Mouse (Mus musculus) B cell, adult 2 months (primary cell): ENCODE measurements around the gene Pcgf1.

Experiments used
- DNase-seq, 2 experiments: peaks; one replicate each; pipeline ENCODE4 v3.0.0; 2022

Pcgf1 gene

DNA sequence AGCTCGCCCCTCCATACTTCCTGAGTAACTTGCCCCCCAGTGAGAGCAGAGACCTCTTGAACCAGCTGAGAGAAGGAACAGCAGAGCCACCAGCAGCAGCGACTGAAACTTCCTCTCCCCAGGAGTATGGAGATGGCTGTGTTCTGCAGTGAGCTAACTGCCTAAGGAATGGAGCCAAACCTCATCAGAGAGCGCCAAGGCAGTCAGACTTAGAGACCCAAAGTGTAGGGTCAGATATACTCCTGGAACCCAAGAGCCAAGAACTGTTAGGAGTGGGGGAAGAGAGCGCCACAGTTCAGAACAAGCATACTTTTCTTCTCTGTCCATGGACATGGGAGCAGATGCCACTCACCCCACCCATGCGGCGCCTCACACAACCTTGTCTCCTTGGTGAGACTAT, 11.2 kb upstream of the Pcgf1 start:
- no peak for DNase-seq

DNA sequence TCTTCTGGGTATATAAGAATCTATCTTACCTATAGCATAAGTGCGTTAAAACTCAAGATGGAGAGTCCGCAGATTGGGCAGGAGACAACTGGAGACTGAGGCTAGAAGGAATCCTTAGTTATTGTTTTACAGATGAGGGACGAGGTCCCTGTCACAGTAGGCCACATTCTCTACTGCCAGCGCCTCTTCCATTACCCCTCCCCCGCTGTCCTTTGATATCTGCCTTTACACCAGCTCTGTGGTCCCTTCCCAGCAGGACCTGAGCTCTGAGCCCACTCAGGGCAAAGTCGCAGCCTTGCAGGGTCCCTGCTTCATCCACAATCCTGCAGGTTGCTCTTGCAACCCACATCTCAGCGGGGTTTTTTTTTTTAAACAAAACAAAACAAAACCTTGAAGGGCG, 9.4 kb upstream of the Pcgf1 start:
- no peak for DNase-seq

DNA sequence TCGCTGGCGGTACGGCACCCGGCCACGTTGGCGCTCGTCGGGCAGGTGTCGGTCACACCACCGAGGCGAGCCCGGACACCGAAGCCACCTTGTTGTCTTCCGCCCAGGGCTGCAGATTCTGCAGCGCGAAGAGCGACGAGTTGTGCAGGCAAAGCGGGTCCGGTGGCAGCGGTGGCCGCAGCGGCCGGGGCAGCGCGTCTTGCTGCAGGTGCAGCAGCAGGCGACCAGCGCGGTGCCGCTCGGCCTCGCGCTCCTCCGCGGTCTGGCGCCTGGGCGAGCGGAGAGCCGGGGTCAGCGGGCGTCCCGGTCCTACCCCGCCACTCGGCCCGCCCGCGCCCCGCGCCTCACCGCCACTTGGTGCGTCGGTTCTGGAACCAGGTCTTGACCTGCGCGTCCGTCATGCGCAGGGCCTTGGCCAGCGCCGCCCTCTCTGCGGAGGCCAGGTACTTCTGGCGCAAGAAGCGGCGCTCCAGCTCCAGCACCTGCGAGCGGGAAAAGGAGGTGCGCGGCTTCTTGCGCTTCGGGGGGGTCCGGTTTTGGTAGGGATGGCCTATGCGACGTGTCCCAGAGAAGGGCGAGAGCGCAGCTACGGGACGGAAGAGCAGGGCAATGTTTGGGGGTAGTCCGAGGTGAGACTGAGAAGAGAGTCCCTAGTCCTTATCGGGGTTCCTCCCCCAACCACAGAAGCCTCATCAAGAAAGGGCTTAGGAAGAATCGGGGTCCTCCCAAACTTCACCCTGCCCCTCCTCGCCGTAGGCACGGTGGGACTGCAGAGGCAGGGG, 8.8 kb upstream of the Pcgf1 start:
- peak; percentile 28 to 51 for DNase-seq

DNA sequence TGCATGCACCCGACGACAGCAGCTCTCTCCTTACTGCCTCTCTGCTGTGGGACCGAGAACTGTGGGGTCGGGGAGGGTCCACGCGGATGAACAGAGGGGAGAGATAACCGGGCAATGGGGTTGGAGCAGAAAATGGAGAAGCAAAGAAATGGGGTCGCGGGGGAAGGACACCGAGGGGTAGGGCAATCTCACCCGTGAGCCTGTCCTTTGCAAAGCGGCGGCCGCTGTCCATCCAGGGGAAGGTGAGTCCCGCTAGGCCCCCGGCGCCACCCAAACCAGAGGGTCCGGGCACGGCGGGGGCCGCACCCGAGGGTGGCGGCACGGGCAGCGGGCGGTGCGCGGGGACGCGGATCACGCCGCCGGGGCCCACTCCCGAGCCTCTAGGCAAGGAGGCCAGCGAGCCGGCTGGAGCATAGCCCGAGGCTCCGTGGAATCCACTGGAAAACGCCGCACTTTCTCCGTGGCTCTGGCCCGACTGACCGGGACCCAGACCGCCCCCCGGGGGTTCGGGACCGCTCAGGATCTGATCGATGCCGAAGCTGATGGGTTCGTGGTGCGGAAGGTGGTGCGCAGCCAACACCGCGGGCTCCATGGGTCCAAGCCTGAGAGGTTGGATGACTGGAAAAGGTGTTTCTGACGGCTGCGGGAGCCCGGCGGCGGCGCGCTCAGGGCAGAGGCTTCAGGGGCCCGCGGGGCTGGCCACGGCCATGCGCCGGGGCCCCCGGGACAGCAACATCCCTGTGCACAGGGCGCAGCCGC, 8.0 kb upstream of the Pcgf1 start:
- peak; percentile 37 to 46 for DNase-seq

DNA sequence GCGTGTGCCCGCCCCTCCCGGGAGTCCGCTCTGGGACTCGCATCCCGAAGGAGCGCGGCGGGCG, 7.6 kb upstream of the Pcgf1 start, which contains the start of gene Tlx2:
Gene Tlx2 (minus strand): TSS at position 47 of the 64 bp plus-strand sequence.
- no peak for DNase-seq

DNA sequence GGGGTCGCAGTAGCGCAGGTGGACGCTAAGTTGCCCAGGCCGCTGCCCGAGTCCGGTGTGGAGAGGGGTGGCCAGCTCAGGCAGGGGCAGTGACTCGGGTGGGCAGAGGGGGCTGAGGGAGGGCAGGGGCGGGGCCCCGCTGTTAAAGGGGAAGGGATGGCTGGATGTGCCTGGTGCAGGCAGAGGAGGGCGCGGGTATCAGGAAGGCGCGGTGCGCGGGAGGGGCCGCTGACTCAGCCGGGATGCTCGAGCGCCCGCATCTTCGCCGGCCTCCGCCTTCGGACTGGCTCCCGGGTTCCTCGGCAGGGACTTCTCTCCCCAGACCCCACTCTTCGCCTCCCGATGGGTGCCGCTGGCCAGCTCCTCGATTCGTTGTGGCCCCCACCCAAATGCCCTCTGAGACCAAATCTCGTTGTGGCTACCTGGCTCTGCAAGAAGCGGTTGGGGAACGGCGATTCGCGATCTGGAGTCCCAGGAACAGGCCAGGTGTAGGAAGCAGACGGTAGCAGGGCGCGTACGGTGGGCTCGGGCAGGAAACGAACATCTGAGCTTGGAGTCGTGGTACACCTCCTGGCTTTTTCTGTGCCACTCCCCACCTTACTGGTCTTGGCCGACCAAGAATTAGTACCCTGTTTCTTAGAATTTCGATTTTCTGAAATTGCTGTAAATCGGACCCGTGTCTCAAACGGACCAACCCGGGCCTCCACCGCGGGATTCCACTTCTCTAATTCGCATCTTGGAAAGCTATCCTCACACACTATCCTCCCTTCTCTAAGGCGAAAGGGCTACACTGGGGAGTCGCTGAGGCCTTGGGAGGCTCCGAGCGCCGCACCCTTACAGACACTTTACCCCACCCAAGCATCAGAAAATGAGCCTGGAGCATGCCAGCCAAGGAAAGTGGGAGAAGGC, 7.1 kb upstream of the Pcgf1 start:
- peak; percentile 58 to 71 for DNase-seq

DNA sequence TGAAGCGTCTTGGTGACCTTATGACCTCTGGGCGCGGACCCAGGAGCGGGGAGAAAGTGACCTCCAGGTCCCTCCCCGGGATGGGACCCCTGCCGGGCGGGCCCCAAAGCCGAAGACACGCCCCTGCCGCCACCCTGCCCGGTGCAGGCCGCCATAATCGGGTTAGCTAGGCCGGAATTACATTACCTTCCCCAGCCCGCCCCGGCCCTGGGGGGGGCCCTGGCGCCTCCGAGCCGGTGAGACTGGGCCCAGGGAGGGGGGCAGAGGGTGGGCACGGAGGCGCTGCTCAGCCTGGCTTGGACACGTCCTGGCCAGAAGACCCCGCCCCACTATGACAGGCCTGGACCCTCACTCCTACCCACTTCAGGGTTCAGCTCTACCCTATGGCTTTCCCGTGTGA, 6.4 kb upstream of the Pcgf1 start:
- DNase-seq = peak; percentile 32 to 52

DNA sequence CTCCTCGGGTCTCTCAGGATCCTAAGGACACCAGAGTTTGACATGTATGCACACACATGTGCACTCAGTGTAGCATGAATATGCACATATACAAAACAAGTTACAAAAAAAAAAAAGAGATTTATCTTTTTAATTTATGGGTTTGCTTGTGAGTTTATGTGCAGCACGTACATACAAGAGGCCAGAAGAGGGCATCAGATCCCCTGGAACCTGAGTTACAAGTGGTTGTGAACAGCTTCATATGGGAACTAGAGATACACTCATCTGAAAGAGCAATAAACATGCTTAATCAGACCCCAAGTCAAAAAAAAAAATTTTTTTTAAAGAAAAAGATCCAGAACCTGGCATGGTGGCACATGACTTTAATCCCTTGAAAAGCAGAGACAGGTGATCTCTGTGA, 2.7 kb upstream of the Pcgf1 start:
- peak in 1 of 2 experiments; percentile 42 for DNase-seq

DNA sequence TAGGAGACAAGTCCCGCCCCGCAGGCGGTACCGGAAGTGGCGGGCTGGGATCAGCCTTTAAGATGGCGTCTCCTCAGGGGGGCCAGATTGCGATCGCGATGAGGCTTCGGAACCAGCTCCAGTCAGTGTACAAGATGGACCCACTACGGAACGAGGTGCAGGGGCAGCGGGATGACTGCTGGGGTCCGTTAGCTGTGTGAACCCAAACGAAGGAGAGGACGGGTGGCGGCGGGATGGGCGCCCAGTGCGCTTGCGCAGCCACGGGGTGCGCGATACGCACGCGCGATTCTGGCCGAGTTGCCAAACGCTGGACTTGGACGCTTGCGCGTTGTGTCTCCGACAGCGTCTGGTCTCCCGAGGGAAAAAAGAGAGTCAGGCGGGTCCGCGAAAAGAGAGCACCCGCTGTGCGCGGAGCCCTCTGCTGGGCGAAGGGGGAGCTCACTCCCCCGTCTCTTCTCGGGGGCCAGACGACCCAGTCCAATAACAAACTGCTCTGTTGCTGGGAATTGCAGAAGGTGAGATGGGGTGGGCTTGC, 722 bp downstream of the Pcgf1 start:
- DNase-seq = peak; percentile 100

DNA sequence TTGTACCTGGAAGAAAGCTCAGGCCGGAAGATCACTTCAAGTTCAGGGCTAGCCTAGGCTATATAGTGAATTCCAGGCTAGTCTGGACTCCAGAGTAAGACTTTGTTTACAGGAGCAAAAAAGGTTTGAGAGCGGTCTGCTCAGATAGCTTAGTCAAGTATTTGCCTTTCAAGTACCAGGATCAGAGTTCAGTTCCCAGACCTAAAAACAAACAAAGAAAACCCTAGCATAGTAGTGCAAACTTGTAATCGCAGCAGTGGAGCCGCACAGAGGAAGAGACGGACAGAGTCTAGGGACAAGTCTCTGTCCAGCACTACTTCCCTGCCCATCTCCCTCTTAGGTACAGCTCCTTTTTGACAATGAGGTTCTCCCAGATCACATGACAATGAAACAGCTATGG, 2.5 kb downstream of the Pcgf1 start:
- DNase-seq = no peak

DNA sequence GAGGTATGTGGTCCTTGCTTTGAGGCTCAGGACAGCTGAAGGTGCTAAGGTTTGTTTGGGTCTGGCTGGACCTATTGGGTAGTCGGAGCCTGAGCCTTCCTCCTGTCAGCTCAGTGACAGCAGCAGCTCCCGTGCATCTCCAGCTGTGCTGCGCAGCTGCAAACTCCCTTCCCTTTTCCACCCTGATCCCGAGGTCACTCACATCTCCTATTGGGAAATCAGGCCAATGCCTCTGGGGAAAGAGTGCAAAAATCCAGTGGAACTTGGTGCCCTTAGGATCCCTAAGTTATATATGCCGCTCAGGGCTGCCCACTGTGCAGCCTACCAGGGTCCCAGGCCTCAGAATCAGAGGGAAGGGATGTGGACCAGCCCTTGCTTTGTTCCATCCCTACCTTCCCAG, 5.8 kb downstream of the Pcgf1 start:
- DNase-seq = no peak

DNA sequence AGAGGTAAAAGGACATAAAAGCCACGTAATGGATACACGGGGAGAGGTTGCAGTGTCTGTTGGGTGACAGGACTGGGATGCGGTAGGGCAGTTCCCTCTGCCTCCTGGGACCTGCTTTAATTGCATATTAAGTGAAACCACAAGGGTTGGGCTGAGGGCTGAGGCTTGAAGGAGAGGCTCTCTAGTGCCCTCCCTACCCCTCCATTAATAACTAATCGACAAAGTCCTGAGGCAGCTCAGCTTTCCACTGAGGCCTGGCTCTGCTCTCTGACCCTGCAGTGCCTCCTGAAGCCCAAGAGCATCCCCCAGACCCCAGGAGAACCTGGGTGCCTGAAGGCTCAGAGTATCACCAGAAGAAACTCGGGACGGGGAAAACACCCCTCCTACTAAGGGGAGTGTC, 6.8 kb downstream of the Pcgf1 start:
- DNase-seq = no peak

DNA sequence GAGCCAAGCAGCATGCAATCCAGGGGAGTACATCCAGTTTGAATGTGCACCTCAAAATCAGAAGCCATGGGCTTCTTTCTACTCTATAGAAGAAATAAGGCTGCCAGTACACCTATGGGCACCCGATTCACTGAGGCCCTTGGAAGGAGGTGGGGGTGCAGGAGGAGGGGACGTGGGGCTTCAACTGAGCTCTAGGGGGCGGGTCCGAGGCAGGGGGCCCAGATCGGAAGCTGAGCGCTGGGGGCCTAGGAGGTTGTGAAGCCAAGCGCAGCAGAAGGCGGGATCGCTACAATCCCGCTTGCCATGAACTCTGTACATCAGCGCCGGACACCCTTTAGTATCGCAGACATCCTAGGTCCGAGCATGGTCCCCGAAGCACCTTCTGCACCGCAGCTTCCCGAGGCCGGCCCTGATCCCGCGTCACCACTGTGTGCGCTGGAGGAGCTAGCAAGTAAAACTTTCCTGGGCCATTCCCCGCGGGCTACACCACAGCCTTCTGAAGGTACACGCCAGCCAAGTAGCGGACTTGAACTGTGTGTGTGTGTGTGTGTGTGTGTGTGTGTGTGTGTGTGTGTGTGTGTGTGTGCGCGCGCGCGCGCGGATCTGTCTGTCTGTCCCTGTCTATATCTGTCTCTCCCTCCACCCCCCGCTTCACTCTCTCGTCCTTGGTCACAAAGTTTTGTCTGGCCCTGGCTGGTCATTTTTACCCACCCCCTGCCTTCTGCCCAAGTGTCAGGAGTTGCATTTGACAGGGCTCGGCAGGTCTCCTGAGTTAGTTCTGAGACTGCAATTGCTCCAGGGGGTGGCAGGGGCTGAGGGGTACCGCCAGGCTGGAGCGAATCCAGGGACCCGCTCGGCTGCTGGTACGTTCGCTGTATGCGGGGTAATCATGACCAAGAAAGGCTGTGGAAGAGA, 8.7 kb downstream of the Pcgf1 start, which contains the start of gene Lbx2:
Gene Lbx2 (plus strand): TSS at position 247 of the 915 bp plus-strand sequence.
- DNase-seq = peak in 1 of 2 experiments; percentile 14

DNA sequence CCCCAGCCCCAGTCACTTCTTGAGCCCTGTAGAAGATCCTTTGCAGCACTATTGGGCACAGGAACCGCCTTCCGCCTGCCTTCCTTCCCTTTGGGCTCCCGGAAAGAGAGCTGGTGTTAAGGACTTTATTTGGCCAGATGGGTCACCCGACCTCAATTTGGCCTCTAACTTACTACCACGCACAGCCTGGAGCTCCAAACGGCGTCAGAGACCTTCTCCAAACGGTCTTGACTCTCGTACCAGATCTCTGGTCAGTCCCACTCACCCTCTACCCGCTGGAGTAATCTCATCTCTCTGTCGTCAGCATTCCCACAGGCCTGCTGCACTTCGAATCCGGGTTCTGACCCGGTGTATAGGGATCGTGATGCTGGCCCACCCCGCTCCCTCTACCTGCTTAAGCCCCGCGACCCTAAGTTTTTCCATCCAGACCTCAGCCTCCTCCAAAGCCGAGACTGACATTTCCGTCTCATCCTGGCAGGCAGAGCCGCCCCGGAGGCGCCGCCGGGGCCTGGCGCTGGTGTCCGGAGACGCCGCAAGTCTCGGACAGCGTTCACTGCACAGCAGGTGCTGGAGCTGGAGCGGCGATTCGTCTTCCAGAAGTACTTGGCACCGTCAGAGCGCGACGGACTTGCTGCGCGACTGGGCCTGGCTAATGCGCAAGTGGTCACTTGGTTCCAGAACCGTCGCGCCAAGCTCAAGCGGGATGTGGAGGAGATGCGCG, 9.7 kb downstream of the Pcgf1 start:
- DNase-seq = no peak

DNA sequence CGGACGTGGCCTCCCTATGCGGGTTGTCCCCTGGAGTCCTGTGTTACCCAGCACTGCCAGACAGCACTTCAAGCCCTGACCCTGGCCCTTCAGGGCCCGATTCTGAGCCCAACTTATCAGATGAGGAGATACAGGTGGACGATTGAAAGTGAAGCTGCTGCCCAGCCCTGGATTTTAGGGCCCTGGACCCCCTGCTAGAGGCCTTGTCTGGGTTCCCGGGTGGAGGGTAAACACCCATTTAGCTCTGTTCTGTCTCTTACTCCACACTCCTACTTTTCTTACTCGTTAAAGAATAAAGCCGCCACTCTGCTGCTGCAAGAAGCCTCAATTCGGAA, 10.2 kb downstream of the Pcgf1 start:
- DNase-seq = no peak

DNA sequence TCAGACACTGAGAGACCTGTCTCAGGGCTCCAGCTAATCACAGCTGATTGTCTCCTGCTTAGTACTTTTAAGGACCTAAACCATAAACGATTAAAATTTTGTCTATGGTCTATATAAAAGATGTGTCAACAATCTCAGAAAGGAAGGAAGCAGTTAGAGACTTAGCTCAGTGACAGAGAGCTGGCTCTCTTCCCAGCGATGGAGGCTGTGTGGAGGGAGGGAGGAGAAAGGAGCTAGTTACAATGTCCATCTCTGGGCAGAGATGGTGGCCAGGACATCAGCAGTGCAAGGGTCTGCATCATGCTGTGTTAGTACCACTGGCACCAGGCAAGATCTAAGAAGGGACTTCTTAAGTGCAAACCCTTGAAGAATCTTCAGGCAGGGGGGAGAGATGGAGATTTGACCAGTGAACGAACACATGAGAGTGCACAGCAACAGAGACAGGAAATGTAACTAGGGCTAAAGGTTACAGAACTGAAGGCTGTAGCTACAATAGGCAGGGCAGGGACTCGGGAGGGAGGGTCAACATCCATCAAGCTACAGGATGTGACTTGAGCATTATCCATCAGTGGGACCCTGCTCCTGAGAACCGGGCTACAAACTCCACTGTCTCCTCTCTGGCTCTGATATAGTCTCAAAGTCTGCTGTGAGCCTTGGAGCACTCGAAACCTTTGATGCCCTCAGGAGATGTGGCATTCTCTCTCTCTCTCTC, 14.9 kb downstream of the Pcgf1 start:
- DNase-seq = no peak

DNA sequence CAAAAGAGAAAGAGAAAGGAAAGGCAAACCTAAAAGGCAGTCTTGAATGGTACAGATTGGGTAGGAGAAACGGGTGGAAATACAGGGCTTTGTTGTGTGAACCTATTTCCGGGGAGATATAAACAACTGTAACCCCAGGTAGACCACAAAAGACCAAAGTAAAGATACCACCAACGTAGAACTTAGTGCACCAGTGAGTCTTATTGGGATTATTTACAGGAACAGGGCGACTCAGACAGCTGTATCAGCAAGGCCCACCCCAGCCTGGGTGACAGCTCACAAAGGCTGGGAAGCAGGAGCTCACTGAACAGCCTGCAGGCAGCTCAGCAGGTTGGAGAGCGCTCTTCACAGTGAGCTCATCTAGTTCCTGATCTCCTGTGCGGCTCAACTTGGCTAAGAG, 18.3 kb downstream of the Pcgf1 start:
- no peak for DNase-seq

DNA sequence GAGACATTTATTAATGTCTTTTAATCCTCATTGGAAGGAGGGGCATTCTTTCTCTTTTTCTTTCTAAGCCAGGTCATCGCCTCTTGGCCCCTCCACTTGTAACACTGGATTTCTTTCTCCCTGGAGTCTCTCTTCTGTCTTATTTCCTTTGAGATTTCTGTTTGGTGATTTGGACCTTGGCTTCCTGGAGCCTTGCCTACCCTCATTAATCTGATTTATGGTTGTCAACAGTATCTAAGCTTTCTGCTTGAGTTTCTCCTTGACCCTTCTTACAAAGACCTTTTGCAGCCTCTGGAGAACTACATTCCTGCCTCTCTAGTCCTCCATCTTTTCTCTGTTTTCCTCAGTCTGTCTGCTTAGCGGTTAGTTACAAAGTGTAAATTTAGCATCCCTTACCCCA, 20.7 kb downstream of the Pcgf1 start:
- no peak for DNase-seq

DNA sequence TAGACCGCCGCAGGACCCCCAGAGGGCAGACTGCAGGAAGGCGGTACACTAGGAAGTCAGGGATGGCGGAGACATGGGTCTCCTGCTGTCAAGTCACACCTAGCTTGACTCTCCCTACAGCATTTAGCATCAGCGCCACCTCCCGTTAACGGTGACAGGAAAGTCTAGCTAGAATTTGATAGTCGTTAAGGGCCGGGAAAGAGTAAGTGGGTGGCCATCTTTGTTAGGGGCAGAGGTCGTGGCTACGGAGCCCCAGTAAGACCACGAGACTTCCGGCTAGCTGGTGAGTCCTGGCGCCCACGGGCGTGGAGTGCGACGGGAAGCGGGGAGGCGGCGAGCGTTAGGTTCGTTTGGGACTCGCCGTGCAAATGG, 23.6 kb downstream of the Pcgf1 start, which contains the start of the genes Ccdc142 and Gm42688:
Gene Ccdc142 (plus strand): TSS at position 286 of the 372 bp plus-strand sequence.
Gene Gm42688 (plus strand): TSS at position 302 of the 372 bp plus-strand sequence.
- DNase-seq = peak; percentile 83 to 85

DNA sequence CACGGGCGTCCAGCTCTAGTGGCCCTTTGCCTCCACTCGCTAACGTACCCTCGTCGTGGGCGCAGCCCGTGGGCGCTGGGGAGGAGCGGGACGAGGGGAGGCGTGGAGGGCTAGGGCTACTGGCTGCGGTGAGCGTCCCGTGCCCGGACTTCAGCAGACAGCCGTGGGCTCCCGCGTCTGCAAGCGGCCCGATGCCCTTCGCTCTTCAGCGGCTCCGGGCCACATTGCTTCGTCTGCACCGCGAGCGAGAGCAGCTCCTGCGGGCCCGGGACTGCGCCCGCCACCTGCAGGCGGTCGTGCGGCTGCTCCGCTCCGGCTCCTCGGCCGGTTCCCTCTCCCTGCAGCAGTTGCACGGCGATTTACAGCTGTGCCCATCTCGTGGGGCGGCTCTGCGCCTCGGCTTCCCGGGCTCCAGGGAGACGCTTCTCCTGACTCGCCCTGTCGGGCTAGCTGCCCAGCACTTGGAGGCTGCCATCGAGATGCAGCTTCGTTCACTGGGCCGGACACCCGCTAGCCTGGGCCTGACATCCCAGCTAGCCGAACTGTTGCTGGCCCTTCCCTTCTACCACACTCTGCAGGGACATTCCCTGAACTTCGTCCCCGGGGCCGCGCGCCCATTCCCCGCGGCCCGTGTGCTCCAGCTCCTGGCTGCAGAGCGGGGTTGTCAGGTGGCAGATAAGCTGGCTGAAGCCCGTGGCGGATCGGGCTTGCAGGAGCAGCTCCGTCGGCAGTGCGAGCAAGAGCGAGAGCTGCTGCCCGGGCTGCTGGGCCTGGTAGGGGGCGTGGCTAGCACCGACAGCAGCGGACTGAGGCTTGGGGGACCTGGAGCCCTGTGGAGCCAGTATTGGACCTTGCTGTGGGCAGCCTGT, 24.3 kb downstream of the Pcgf1 start:
- DNase-seq = peak; percentile 73 to 76
